Mouse (Mus musculus) layer of hippocampus, adult 18-20 months (tissue): ENCODE data around the gene Tmc8. TPM values are rescaled to one million over a fixed set of nuclear protein-coding genes. Genes with fewer than 3 reads are reported as not detected.
"Not testable (repeated sequence)": the region's sequence is repeated elsewhere in the genome, so short reads cannot be mapped to it uniquely, and the experiment has no call there.

Experiments
- DNase-seq, 2 experiments: peaks; one replicate each; pipeline ENCODE4 v3.0.0; 2022; ENCODE audit warnings: low spot score in 2 of 2
- total RNA-seq, 2 experiments: library from RNA; stranded (reverse); gene quantifications; 2 replicates each; pipeline ENCODE4 v1.2.3; 2021

Tmc8 gene
- total RNA-seq, 2 experiments from 2014 or later: 0.72 to 1.1 TPM

- DNase-seq: no peak
Measured at GRCm38 (mm10) chr11:117796954-117797353, 15.1 kb downstream of the Tmc8 start.

GRCm38 (mm10) chr11:117797511-117798159 lies 15.8 kb downstream of the Tmc8 start, which contains the start of gene 6030468B19Rik:
Gene 6030468B19Rik (plus strand): TSS chr11:117797660.
- DNase-seq: no peak

GRCm38 (mm10) chr11:117798160-117798541 lies 16.3 kb downstream of the Tmc8 start:
- no peak for DNase-seq

GRCm38 (mm10) chr11:117799174-117799573 lies 17.3 kb downstream of the Tmc8 start:
- no peak for DNase-seq

- no peak for DNase-seq
Measured at GRCm38 (mm10) chr11:117800038-117800437, 18.2 kb downstream of the Tmc8 start.

GRCm38 (mm10) chr11:117801650-117802049 lies 19.8 kb downstream of the Tmc8 start:
- DNase-seq: no peak

GRCm38 (mm10) chr11:117803166-117803688 lies 21.4 kb downstream of the Tmc8 start:
- no peak for DNase-seq

GRCm38 (mm10) chr11:117806781-117807180 lies 24.9 kb downstream of the Tmc8 start:
- DNase-seq: no peak

GRCm38 (mm10) chr11:117809407-117810311 lies 27.8 kb downstream of the Tmc8 start, which contains the start of the genes Gm20708 and Syngr2:
Gene Gm20708 (plus strand): TSS chr11:117809668.
Gene Syngr2 (plus strand): TSS chr11:117809668.
- peak in 1 of 2 experiments; percentile 30 for DNase-seq

GRCm38 (mm10) chr11:117810401-117811046 lies 28.6 kb downstream of the Tmc8 start:
- DNase-seq: peak; percentile 36 to 67

GRCm38 (mm10) chr11:117813867-117814266 lies 32.0 kb downstream of the Tmc8 start:
- DNase-seq: no peak

- no peak for DNase-seq
Measured at GRCm38 (mm10) chr11:117814704-117815366, 33.0 kb downstream of the Tmc8 start.

- DNase-seq: not testable (repeated sequence)
Measured at GRCm38 (mm10) chr11:117815850-117816249, 34.0 kb downstream of the Tmc8 start.

GRCm38 (mm10) chr11:117816389-117816996 lies 34.6 kb downstream of the Tmc8 start:
- no peak for DNase-seq

- DNase-seq: no peak
Measured at GRCm38 (mm10) chr11:117819095-117819494, 37.2 kb downstream of the Tmc8 start.

GRCm38 (mm10) chr11:117820173-117820572 lies 38.3 kb downstream of the Tmc8 start:
- DNase-seq: no peak

GRCm38 (mm10) chr11:117821868-117822267 lies 40.0 kb downstream of the Tmc8 start:
- no peak for DNase-seq

- no peak for DNase-seq
Measured at GRCm38 (mm10) chr11:117822728-117823241, 40.9 kb downstream of the Tmc8 start.

- DNase-seq: no peak
Measured at GRCm38 (mm10) chr11:117823411-117823810, 41.5 kb downstream of the Tmc8 start.
